Mouse (Mus musculus) liver, embryonic 13.5 days (tissue): ENCODE measurements around the gene Tmem82. TPM values are rescaled to one million over a fixed set of nuclear protein-coding genes. Genes with fewer than 3 reads are reported as not detected.

Source experiments
- ATAC-seq: fragments of 200-750 bp; cut with Nextera tagmentation; 2 replicates; pipeline ENCODE4 v1.8.0; 2017; ENCODE audit warnings: low read depth, mild to moderate bottlenecking, moderate number of reproducible peaks, moderate library complexity
- DNase-seq: peaks from one replicate; pipeline ENCODE4 v3.0.0; 2022
- H3K27ac ChIP-seq: fragments of 300-500 bp; sonication (generic); 2 replicates; pipeline ENCODE4 v1.5.1; 2015; ENCODE audit warnings: moderate library complexity, mild to moderate bottlenecking, inconsistent platforms
- H3K27me3 ChIP-seq: fragments of 300-500 bp; sonication (generic); 2 replicates; pipeline ENCODE4 v1.6.1; 2015; ENCODE audit warnings: mild to moderate bottlenecking, inconsistent platforms
- H3K36me3 ChIP-seq: fragments of 300-500 bp; sonication (generic); 2 replicates; pipeline ENCODE4 v1.6.1; 2015; ENCODE audit warnings: mild to moderate bottlenecking, inconsistent platforms
- H3K4me1 ChIP-seq: fragments of 300-500 bp; sonication (generic); replicated peaks from 2 replicates; pipeline ENCODE4 v1.6.1; 2015; ENCODE audit warnings: inconsistent platforms
- H3K4me2 ChIP-seq: fragments of 300-500 bp; sonication (generic); 2 replicates; pipeline ENCODE4 v1.6.1; 2015; ENCODE audit warnings: inconsistent platforms, mild to moderate bottlenecking, moderate library complexity
- H3K4me3 ChIP-seq: fragments of 300-500 bp; sonication (generic); replicated peaks from 2 replicates; pipeline ENCODE4 v1.5.1; 2015; ENCODE audit warnings: mild to moderate bottlenecking, inconsistent platforms
- H3K9ac ChIP-seq: fragments of 300-500 bp; sonication (generic); 2 replicates; pipeline ENCODE4 v1.6.1; 2015; ENCODE audit warnings: mild to moderate bottlenecking, inconsistent platforms
- H3K9me3 ChIP-seq: fragments of 300-500 bp; sonication (generic); replicated peaks from 2 replicates; pipeline ENCODE4 v1.6.1; 2016; ENCODE audit warnings: inconsistent platforms
- WGBS: fragments of 180-500 bp; shearing (Covaris S2); methylation state at CpG from one replicate; pipeline ENCODE4 v1.1.7; 2015; ENCODE audit not compliant: insufficient replicate concordance; 5-methylcytosine and 5-hydroxymethylcytosine counted together
- polyA plus RNA-seq: library from polyadenylated mRNA; unstranded; fragments of >200 nt; fragmentation: Nextera tagmentation; extraction: Ambion mirVana; gene quantifications from 2 replicates; pipeline ENCODE4 v1.2.1, GENCODE M21; 2015

Gene Tmem82
- 3.6 and 3.7 TPM in 2 replicates for polyA plus RNA-seq

GRCm38 (mm10) chr4:141618565-141619243 is at the start of gene Tmem82:
TSS of gene Tmem82 (minus strand) at chr4:141618633.
- WGBS, result 18% methylated on average over 20 of the region's 20 CpGs

DNA sequence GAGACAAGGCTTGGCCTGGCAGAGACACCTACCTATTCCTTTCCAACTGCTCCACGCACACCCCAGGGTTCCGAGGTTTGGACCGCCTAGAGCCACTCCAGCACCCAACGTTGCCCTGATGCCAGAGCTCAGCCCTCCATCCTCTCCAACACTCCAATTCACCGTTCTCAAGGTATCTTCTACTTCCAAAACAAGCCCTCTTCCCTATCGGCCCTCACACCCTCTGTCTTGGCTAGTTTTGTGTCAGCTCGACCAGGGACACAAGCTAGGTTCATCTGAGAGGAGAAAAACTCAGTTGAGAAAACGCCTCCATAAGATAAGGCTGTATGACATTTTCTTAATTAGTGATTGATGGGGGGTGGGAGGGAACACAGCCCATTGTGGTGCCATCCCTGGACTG is 46.4 kb upstream of the Tmem82 start, which contains the start of gene Plekhm2:
TSS of gene Plekhm2 (minus strand) at position 101 of the 400 bp plus-strand sequence.
- DNase-seq, result no peak
- H3K27ac ChIP-seq, result peak within 1 kb of the TSS; percentile 64
- peak within 1 kb of the TSS; percentile 95 for H3K9ac ChIP-seq
- WGBS, result 69% methylated on average over 8 of the region's 8 CpGs
- peak within 1 kb of the TSS; percentile 98 for H3K4me2 ChIP-seq
- H3K36me3 ChIP-seq, result peaks cover 15% of the 10 kb centered on the region; the same call in 1 of the 2 replicates
- H3K9me3 ChIP-seq, result no peaks in the 10 kb centered on the region
- H3K4me1 ChIP-seq, result peaks cover 29% of the 10 kb centered on the region
- no peaks in the 10 kb centered on the region for H3K27me3 ChIP-seq
- H3K4me3 ChIP-seq, result peak within 1 kb of the TSS; percentile 84
- ATAC-seq, result no peak

More at GRCm38 (mm10) chr4:141618565-141619243, at the start of gene Tmem82:
- Histone ChIP-seq H3K9me3 (no peaks in the 10 kb centered on the region), H3K4me1 (peaks cover 19% of the 10 kb centered on the region), H3K36me3 (no peaks in the 10 kb centered on the region), H3K27me3 (peaks cover 7% of the 10 kb centered on the region; the same call in 1 of the 2 replicates), H3K9ac (peak within 1 kb of the TSS; percentile 51), H3K27ac (no peak within 1 kb of the TSS), H3K4me2 (peak within 1 kb of the TSS; percentile 70), H3K4me3 (peak within 1 kb of the TSS; percentile 55)
- peak; percentile 39 for DNase-seq
- 0 out of 2 replicates have a peak, but pooled peaks have one; percentile 20 for ATAC-seq

GRCm38 (mm10) chr4:141664011-141664745 is 45.7 kb upstream of the Tmem82 start:
- Histone ChIP-seq H3K27ac (peak overlapping the region; percentile 64), H3K4me1 (peaks cover 29% of the 10 kb centered on the region), H3K36me3 (peaks cover 17% of the 10 kb centered on the region; the same call in 1 of the 2 replicates), H3K27me3 (no peaks in the 10 kb centered on the region), H3K9ac (peak overlapping the region; percentile 95), H3K4me2 (peak overlapping the region; percentile 98), H3K4me3 (peak overlapping the region; percentile 84), H3K9me3 (no peaks in the 10 kb centered on the region)
- DNase-seq, result peak; percentile 61
- WGBS, result 1% methylated on average over 60 of the region's 60 CpGs
- peak; percentile 87 for ATAC-seq

DNA sequence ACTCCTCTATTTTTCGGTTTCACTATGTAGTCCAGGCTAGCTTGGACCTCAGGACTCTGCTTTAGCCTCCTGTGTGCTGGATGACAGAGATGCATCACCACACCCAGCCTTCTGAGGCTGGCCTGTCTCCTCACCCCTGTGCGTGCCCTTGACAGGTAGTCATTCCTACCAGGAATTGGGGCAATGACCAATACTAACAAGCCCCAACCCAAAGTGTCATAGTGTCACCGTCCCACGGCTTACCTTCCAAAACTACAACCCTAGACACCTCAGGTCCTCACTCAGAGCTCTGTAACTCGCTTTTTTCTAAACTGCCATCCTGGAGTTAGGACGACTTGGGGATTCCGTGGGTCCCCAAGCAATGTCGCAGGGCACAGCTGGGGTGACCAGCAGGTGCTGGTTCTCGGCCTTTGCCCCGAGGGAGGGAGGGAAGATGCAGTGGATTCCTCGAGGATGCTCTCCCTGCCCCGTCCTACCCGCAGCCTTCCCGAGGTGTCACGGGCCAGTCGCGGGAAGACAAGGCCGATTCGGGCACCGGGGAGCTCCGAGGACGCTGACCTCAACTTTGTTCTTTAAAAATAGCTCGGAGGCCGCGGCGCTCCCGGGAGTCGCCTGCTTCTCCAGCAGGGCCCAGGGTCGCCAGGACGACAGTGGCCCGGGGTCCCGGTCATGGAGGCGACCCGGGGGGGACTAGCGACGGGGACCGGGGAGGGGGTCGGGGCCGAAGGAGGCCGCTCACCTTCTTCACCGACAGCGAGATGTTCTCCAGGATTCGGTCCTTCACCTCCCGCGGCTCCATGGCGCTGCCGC is 44.9 kb upstream of the Tmem82 start:
- no peak for DNase-seq
- H3K27ac ChIP-seq, result peak overlapping the region; percentile 64

DNA sequence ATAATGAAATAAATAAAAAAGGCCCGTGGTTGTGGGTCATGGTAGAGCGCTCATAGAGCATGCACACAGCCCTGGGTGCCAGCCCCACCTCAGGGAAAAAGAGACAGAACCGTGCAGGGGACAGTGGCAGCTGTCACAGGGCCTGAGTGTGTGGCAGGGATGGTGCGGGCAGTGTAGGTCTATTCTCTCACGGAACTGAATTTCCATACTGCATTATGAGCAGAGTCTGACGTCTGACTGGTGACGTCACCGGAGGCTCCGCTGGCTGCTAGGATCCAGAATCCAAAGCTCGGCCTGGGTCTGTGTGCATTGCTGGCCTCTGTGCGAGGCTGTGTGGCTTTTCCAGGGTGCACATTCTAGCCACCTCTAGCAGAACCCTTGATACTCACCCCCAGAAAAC is 42.5 kb upstream of the Tmem82 start:
- H3K27me3 ChIP-seq, result no peaks in the 10 kb centered on the region

More for the DNA sequence above, 44.9 kb upstream of the Tmem82 start:
- Histone ChIP-seq H3K36me3 (peaks cover 17% of the 10 kb centered on the region; the same call in 1 of the 2 replicates), H3K9me3 (no peaks in the 10 kb centered on the region), H3K4me2 (peak overlapping the region; percentile 98), H3K4me3 (peak overlapping the region; percentile 84), H3K4me1 (peaks cover 35% of the 10 kb centered on the region), H3K27me3 (no peaks in the 10 kb centered on the region), H3K9ac (peak overlapping the region; percentile 95)
- ATAC-seq, result peak; percentile 21; the same call in 1 of the 2 replicates
- whole genome bisulfite sequencing, result 4% methylated on average over 47 of the region's 47 CpGs

GRCm38 (mm10) chr4:141659739-141660138 is 41.3 kb upstream of the Tmem82 start:
- H3K36me3 ChIP-seq, result peaks cover 20% of the 10 kb centered on the region; the same call in 1 of the 2 replicates
- ATAC-seq (no peak), DNase-seq (no peak)
- H3K27ac ChIP-seq, result no peak overlapping the region
- H3K4me3 ChIP-seq, result no peak overlapping the region
- H3K9me3 ChIP-seq, result no peaks in the 10 kb centered on the region
- no peak overlapping the region for H3K4me2 ChIP-seq
- no peaks in the 10 kb centered on the region for H3K27me3 ChIP-seq
- no peak overlapping the region for H3K9ac ChIP-seq
- WGBS, result 72% methylated on average over 4 of the region's 4 CpGs
- H3K4me1 ChIP-seq, result peaks cover 52% of the 10 kb centered on the region

More for the DNA sequence above, 42.5 kb upstream of the Tmem82 start:
- peaks cover 20% of the 10 kb centered on the region; the same call in 1 of the 2 replicates for H3K36me3 ChIP-seq
- ATAC-seq (no peak), DNase-seq (no peak)
- H3K9ac ChIP-seq, result no peak overlapping the region
- no peaks in the 10 kb centered on the region for H3K9me3 ChIP-seq
- WGBS, result 82% methylated on average over 11 of the region's 11 CpGs
- peaks cover 54% of the 10 kb centered on the region for H3K4me1 ChIP-seq
- H3K4me3 ChIP-seq, result no peak overlapping the region
- no peak overlapping the region for H3K27ac ChIP-seq
- no peak overlapping the region for H3K4me2 ChIP-seq

- Histone ChIP-seq H3K4me1 (peaks cover 46% of the 10 kb centered on the region), H3K27ac (no peak overlapping the region), H3K4me3 (no peak overlapping the region), H3K9ac (no peak overlapping the region), H3K27me3 (no peaks in the 10 kb centered on the region), H3K9me3 (no peaks in the 10 kb centered on the region), H3K4me2 (no peak overlapping the region), H3K36me3 (peaks cover 23% of the 10 kb centered on the region)
- no peak for ATAC-seq
- no peak for DNase-seq
- WGBS, result 76% methylated on average over 6 of the region's 6 CpGs
Observed at GRCm38 (mm10) chr4:141658846-141659484, 40.5 kb upstream of the Tmem82 start.

DNA sequence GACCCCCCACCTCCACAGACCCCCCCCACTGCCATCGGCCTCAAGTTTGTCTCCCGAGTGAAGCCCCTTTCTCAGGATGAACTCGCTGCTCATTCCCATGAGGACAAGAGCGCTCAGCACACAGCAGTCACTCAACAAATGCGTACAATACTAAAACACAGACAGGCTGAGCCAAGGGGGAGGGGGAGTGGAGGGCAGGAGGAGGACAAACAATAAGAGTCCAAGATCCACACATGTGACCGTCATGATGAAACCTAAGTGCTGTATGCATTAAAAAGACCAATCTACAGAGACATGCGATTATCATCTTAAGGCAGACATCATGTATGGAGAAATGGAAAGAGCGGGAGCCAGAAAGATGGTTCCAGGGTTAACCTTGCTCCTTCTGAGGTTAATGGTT is 38.5 kb upstream of the Tmem82 start:
- peak; percentile 30; the same call in 1 of the 2 replicates for ATAC-seq
- Histone ChIP-seq H3K4me3 (no peak overlapping the region), H3K9me3 (no peaks in the 10 kb centered on the region), H3K27me3 (no peaks in the 10 kb centered on the region), H3K4me2 (no peak overlapping the region), H3K4me1 (peaks cover 31% of the 10 kb centered on the region), H3K9ac (no peak overlapping the region), H3K27ac (0 out of 2 replicates have a peak overlapping the region, but pooled peaks have one; percentile 39), H3K36me3 (peaks cover 34% of the 10 kb centered on the region)
- 81% methylated on average over 8 of the region's 8 CpGs for WGBS
- DNase-seq, result no peak

- Histone ChIP-seq H3K27ac (no peak overlapping the region), H3K4me1 (peaks cover 31% of the 10 kb centered on the region), H3K27me3 (no peaks in the 10 kb centered on the region), H3K36me3 (peaks cover 32% of the 10 kb centered on the region), H3K4me2 (no peak overlapping the region), H3K4me3 (no peak overlapping the region), H3K9ac (no peak overlapping the region), H3K9me3 (no peaks in the 10 kb centered on the region)
- DNase-seq (no peak), ATAC-seq (no peak)
- 42% methylated on average over 12 of the region's 12 CpGs for WGBS
Observed at GRCm38 (mm10) chr4:141655908-141656608, 37.6 kb upstream of the Tmem82 start.

DNA sequence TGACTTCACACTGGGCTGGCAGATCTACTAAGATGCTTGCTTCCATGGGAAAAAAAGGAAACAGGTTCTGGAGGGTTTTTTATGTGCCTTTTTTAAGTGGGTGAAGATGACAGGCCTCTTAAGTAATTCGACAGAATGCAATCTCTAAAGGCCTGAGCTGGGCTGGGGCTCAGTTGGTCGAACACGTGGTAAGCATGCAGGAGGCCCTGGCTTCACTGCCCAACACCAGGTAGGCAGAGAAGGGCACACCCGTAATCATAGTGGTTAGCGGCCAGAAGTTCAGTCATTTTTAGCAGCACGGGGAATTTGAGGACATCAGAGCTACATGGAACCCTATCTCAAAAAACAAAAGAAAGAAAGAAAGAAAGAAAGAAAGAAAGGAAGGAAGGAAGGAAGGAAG is 36.1 kb upstream of the Tmem82 start:
- Histone ChIP-seq H3K27ac (no peak overlapping the region), H3K4me2 (no peak overlapping the region), H3K36me3 (peaks cover 19% of the 10 kb centered on the region), H3K9ac (no peak overlapping the region), H3K4me1 (peaks cover 31% of the 10 kb centered on the region), H3K4me3 (no peak overlapping the region), H3K9me3 (no peaks in the 10 kb centered on the region), H3K27me3 (no peaks in the 10 kb centered on the region)
- no peak for ATAC-seq
- 79% methylated on average over 6 of the region's 6 CpGs for WGBS
- no peak for DNase-seq
